Mouse (Mus musculus): Measurements from ENCODE around the gene Siah1b.

Siah1b gene

DNA sequence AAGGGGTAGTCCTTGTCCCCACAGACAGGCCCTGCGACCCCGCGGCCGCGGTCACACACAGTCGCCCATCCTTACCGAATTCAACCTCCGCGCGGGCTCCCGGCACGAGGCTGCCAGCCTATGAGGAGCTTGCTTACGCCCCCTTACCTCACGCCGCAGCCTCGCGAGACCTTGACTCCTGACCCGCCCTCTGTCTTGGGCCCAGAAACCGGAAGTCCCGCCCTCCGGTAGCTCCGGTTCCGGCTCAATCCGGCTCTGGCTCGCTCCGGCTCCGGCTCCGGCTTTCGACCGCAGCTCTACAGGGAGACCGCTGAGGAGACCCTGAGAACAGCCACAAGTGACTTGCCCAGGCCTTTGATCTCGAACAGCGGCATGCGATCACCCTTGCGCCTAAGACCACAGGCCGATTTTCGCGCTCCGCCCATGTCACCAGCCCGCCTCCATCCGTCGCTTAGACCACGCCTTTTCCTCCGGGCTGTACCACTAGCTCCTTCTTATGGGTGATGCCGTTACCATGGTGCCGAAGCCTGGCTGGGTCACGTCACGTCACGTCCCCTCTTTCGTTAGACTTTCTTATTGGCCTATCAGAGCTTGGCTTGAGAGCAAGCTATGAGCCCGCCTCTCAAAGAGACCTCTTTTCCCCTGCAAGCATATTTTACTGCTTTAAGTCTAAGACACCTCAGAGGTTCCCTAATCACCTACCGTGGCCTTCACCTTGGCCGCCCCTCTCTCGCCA is at the start of gene Siah1b:
Siah1b (minus strand) TSS at position 454 of the 736 bp plus-strand sequence.
- DNase-seq (ENCODE audit: low spot score in 2 of 2), result peak; percentile 82 to 86

DNA sequence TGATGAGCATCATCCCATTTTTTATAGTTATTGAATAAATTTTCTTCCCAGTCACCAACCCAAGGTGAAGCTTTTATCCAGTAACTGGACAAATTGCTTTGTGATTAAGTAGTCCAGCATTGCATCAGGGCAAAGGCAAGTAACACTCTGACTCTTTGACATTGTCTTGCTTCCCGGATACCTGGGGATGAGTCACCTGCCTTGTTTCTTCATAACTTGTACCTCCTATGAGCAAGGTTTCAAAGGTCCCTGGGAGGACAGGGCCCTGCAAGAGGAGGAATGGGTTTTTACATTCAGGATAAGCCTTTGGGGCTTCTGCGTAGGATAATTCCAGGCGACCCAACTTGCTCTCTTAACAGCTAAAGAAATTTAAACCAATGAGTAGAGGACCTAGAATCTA is 47.6 kb upstream of the Siah1b start:
- no peak for DNase-seq (ENCODE audit: low spot score in 2 of 2)

DNA sequence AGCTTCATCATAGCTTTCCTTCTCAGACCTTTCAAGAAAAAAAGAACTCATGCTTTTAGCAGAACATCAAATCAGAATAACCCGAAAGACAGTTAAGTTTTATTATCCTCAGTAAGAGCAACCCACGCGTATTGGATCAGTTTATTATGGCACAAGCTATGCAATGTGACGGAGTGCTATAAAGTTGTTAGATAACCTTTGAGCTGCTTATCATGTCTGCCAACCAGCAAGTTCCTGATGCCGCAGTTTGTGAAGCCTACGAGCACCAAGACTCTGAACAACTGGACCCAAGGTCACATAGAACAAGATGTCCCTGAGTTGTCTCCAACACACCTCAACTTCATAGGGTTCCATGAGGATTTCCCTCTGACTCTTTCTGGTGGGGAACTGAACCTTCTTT is 37.5 kb upstream of the Siah1b start:
- no peak for DNase-seq (ENCODE audit: low spot score in 2 of 2)

DNA sequence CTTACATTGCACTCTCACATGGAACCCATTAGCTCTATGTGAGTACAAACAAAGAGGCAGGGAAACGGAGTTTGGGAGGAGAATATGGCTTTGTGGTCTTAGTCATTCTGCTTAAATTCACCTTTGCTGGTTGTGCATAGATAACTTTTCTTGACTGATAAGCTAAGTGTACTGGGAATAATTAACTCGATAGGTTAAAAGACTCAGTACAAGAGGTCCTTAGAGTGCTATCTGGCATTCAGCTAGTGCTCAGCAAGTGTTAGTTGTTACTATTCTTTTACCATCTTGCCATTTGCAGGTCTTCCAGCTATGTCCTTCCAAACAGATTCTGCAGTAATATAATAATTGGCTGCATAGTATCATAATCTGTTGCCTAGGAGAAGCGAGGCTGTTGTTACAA is 34.9 kb upstream of the Siah1b start:
- no peak for DNase-seq (ENCODE audit: low spot score in 2 of 2)

DNA sequence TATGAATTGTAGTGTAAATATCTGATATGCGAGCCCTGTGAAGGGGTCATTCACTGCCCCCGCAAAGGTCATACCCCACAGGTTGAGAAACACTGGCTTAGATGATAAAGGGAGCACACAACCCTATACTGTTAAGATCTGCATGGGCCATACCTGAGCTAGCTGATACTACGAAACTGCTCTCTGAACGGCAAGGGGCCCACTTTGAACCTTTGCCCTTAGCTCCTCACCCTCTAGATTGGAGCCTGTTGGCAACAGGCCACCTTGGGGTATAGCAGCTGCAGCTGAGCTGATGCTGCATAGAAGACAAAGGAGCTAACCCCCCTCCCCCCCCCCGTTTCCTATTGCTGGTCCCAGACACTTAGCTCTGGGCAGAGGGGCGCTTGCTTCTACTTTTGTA is 26.4 kb upstream of the Siah1b start:
- DNase-seq (ENCODE audit: low spot score in 2 of 2), result no peak

DNA sequence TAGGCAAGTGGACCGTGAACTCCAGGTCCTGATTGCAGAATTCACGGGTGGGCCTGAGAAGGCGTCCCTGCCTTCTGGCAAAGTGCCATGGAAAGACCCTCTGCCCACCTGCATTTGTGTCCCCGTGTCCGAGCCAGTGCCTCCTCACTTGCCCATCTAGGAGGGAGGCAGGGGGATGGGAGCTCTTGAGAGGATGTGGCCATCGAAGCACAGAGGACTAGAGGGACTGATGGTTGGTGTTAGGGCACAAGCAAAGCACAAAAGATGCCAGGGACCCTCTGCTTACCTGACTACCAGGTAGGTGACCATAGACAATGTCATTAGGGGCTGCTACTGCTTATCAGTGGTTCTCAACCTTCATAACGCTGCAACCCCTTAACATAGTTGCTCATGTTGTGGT is 25.9 kb upstream of the Siah1b start:
- DNase-seq (ENCODE audit: low spot score in 2 of 2), result no peak

DNA sequence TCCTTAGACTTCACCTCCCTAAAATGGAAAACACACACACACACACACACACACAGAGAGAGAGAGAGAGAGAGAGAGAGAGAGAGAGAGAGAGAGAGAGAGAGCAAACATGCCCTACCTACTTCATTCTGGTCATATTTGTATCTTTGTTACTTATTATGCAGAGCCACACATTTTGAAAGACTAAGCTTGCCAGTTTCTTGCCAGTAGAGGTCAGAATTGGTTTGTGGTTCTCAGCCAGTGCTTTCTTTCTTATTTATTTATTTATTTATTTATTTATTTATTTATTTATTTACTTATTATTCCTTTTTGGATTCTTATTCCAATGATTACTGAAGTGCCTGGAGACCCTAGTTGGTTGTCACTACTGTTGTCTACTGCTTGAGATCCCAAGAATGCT is 25.2 kb upstream of the Siah1b start:
- DNase-seq (ENCODE audit: low spot score in 2 of 2), result no peak

DNA sequence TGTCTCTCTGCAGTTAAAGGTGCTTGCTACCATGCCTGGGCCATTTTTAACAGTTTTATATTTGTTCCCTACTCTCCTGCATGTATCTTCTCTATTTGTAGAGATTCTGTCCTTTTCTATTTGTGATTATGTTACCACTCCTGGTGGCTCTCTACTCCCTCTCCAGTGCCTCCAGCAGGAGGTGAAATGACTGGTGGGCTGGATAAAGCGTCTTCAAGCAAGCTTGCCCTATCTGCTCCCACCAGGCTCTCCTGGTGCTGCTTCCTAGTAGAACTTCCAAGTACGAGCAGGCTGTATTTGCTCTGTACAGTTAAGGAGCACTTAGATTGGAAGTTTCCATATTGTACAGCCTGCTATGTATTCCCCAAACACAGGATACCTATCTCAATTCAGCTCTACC is 19.5 kb upstream of the Siah1b start:
- DNase-seq (ENCODE audit: low spot score in 2 of 2), result no peak

DNA sequence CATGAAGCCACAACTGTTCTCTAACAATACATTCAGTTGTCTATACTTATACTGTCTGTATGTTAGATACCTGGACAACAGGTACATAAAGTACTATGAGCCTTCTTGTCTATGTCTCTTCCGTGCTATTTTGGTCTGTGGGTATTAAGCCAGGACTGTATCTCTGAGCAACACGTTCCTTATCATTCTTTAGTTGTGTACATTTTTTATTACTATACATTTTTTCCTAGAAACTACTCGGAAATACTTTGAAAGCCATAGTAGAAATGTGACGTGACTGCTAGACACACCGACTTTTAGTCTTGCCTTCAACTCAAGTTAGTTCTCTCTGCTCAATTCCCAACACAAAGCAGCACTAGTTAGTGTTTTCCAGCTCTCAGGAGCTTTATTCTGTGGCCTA is 17.1 kb upstream of the Siah1b start:
- no peak for DNase-seq (ENCODE audit: low spot score in 2 of 2)

DNA sequence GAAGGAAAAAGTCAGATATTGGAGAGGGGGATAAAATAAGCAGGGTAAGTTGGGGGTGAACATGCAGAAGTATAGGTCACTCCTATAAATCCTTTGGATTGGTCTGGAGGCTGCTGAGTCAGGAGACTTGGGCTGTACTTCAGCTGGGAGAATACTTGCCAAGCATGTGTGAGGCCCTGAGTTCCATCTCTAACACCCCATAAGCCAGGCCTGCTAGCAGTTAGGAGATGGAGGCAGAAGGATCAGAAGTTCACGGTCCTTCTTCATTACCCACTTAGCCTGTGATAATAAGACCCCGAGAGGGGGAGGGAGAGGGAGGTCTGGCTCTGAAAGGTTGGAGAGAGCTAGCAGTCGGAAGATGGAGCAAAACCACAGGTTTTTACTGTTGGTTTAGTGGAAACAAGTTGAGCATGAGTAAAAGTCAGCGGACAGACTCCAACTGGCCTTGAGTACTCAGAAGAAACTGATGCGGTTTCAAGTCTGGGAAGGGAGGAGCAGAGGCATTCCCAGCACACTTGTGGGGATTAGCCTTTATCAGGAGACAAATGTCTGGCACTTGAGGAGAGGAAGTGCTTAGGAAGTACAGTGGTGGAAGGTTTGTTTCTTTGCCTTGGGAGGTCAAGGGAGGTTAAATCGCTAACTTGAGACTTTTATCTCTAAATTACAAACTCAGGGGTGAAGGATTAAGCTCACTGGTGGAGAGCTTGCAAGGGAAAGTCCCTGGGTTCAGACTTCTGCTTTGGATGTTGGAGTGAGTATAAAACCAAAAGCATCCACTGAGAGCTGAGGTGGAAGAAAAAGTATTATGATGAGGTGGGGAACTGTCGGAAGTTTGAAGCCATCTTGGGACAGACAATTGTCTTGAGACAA is 16.2 kb upstream of the Siah1b start:
- no peak for DNase-seq (ENCODE audit: low spot score in 2 of 2)

DNA sequence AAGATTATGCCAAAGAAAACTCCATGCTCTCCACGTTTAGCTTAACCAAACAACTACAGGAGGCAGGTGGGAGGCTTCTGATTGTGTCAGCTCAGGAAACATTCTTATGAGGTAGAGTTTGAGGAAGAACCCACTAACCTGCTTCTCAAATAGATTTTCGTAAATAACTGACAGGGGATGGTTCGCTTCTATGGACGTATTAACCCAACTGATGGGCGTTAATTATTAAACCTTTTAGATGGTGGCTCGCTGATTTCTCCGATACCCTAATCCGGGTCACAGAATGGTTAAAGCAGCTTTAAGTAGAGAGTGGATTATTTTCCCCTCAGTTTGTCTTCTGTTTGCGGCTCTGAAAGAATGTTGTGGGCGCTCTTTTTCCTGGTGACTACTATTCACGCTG is 13.6 kb upstream of the Siah1b start:
- DNase-seq (ENCODE audit: low spot score in 2 of 2), result no peak

DNA sequence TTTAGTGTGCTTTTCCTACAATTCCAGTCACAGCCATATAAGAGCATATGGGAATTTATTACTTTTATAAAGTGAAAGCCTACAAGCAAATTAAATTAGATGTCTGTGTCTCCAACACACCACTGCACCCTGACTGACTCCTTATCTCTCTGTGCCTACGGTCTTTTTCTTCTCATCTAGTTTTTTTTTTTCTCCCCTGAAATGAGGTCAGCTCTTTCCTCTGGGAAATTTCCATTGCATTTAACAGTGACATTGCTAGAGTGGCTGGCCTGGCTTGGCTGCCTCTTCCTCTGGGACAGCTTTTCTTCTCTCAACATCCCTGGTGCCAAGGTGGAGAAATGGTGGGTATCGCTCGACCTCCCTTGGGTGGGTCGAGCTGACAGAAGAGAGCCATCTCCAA is 12.3 kb upstream of the Siah1b start, which contains the start of gene Cltrn:
Cltrn (plus strand) TSS at position 249 of the 400 bp plus-strand sequence.
- no peak for DNase-seq (ENCODE audit: low spot score in 2 of 2)

DNA sequence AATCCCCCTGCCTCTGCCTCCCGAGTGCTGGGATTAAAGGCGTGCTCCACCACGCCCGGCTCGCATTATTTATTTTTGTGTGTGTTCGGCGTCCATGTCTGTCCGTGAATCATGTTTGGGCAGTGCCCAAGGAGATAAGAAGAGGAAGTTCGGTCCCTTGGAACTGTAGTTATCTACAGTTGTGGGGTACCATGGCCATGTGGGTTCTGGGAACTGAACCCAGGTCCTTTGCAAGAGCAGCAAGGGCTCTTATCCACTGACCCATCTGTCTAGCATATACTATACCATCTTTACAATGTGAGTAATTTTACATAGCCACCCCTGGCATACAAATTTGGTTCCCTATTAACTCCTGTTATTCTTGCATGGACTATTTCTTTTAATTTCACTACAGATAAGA is 5.7 kb upstream of the Siah1b start:
- DNase-seq (ENCODE audit: low spot score in 2 of 2), result no peak

DNA sequence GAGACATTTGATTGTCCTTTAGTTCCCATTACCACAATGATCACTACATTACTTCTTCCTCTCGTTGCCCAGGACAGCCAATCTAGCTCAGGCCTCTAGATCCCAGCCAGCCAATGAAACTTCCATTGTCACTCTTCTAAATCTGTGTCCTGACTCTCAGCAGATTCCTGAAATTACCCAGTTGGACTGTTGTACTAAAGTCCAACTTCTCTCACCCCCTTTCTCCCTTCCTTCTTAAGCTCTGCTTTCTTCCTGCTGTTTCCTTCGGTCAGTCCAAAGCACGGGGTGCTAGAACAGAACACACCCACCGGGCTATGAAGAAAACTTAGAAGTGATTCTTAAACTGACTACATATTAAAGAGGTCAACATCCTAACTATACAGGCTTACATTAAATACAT is 7.3 kb downstream of the Siah1b start:
- DNase-seq (ENCODE audit: low spot score in 2 of 2), result no peak

DNA sequence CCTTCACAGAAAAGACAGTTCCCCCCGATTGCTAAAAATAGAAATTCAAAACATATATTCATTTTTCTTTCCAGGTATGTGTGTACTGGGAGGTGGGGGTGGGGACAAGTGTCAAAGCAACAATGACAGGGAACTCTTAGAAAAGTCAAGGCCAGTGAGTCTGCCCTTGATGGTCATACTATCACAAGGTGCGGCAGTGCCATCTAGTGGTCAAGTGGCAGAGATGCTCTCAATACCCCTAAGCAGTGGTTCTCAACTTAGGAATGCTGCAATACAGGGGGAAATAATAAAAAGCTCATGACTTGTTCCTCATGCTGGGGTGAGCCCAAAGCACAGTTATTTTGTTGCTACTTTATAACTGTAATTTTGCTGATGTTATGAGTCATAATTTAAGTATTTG is 10.1 kb downstream of the Siah1b start:
- peak; percentile 13 to 27 for DNase-seq (ENCODE audit: low spot score in 2 of 2)

DNA sequence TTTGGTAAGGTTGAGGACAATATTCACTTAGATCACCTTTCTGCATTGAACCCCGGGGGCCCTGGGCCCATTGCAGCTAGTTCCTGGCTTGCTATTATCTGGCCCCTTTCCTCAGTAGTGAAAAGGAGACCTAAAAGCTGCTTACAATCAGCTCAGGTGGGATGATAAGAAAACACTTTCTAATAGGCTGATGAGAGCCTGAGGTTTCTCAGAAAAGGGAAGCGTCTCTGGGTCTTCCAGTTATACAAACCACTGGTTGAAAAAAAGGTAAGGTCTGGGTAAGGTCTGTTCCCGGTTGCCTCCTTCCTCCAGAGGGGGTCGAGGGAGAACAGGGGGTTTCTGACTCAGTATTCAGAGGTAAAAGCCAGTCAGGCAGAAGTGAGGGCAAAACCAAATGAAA is 17.2 kb downstream of the Siah1b start:
- no peak for DNase-seq (ENCODE audit: low spot score in 2 of 2)

DNA sequence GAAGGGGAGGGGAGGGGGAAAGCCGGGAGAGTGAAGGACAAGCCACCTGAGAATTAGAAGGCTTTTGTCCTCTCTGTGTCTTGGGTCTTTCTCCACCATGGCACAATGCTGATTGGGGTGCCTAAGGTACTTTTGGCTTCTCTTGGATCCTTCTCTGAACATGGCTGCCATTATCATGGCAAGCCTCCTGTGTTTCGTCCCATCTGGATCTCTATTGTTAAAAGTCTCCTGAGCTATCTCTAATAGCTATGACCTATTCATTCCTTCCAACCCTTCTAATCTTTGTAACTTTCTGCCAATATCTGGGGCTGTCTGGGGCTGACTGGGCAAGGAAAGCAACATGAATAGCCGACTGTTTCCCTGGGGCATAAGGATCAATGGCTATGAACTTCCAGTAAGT is 17.8 kb downstream of the Siah1b start:
- DNase-seq (ENCODE audit: low spot score in 2 of 2), result no peak

DNA sequence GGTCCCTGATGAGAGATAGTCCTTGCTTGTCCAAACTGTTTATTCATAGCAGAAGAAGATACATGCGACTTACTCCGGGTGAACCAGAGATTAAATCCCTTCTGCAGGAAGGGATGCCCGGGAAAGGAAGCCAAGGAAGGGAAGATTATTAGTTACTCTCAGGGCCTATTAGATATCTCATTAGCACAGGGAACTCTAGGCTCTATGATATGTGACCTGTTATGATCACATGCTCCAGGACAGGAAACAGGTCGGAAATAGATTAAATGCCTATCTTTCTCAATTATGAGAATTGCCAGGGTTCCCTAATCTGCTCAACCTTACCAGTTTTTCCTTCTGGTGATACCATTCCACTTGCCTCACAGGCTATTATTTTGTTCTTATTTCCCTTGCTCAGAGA is 20.6 kb downstream of the Siah1b start:
- no peak for DNase-seq (ENCODE audit: low spot score in 2 of 2)

DNA sequence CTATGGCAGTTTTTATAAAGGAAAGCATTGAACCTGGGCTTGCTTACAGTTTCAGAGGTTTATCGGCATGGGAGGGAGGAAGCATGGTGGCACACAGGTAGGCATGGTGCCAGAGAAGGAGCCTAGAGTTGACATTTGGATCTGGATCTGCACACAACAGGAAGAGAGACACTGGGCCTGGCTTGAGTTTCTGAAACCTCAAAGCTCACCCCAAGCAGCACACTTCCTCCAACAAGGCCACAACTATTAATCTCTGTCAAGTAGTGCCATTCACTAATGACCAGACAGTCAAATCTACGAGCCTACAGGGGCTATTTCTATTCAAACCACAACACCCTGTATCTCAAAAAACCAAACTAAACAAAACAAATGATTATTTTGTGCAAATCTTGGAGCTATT is 29.6 kb downstream of the Siah1b start:
- DNase-seq (ENCODE audit: low spot score in 2 of 2), result no peak

DNA sequence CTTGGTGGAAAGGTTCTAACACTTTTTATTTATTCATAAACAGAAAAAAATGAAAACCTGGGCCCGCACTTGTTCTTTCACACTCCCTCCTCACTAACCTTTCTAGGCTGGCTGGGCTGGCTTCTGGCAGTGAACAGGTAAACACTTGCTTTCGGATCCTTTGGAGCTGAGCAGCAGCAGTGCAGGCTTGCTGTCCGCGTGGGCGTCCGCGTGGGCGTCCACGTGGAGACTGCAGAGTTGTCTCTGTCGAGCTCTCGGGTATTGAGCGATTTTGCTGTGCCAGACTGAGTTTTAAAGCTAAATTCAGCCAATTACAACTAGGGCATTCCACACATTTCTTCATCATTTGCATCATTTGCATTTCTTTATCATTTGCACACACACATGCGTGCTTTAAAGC is 34.2 kb downstream of the Siah1b start:
- no peak for DNase-seq (ENCODE audit: low spot score in 2 of 2)

DNA sequence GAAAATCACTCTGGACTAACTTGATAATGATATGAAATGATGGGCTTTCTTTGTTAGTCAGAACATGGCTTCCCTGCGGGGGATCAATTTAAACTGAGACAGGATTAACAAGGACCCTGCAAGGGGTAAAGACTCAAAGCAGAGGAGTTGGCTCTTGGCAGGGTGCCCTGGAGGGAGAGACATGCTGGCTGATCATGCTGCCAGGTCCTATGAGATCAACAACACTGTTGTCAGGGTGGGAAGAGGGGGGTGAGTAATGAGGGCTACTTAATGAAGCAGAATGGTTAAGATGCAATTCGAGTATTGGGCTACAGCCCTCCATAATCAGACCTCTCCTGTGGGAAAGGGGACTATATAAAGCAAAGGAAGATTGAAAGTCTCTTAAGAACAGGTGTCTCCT is 37.4 kb downstream of the Siah1b start:
- DNase-seq (ENCODE audit: low spot score in 2 of 2), result no peak

DNA sequence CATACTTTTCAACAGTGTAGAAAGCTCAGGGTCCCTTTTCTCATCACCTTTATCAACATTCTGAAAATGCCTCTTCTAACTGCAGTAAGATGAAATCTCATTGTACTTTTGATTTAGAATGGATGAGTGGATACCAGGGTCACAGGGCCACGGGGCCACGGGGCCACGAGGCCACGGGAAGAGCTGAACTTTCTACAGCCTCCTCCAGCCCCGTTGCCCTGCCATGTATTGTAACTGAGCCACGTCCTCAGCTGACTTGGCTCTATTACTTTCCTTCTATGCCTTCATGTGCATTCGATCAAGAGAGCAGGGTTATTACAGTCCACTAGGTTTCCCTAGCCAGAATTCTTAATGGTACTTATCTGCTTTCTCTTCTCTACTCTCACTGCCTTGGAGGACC is 40.4 kb downstream of the Siah1b start:
- DNase-seq (ENCODE audit: low spot score in 2 of 2), result no peak

DNA sequence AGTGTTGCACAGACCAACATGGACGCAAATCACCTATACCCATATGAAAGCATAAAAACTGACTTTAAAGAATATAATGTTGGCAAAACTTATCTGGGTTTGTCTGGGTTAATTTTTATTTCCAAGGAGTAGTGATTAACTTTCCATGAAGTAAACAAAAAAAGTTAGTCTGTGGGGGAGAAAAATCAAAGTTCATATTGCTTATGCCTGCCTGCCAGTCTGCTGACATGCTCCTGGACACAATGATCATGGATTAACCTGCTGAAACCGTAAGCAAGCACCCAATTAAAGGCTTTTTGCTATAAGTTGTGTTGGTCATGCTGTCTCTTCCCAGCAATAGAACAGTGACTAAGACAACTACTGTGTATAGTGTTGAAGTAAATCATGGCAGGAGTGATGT is 40.9 kb downstream of the Siah1b start:
- no peak for DNase-seq (ENCODE audit: low spot score in 2 of 2)

All from urinary bladder, adult 18-20 months (tissue).